Mouse (Mus musculus) myocyte (in vitro differentiated cells): ENCODE measurements around the gene Creb5.

Experiments used
- MAX ChIP-seq: IDR thresholded peaks from one replicate; pipeline ENCODE4 v1.6.1; 2011; ENCODE audit warnings: low read depth, mild to moderate bottlenecking, control low read depth
- MYOD1 ChIP-seq, 3 experiments: IDR thresholded peaks; one replicate each; pipeline ENCODE4 v1.6.1; 2011; ENCODE audit warnings: control low read depth in 2 of 3, low read depth in 2 of 3, mild to moderate bottlenecking in 2 of 3, moderate library complexity in 1 of 3; ENCODE audit not compliant: insufficient read length in 2 of 3, control insufficient read depth in 1 of 3
- POLR2A ChIP-seq: IDR thresholded peaks from one replicate; pipeline ENCODE4 v1.6.1; 2011; ENCODE audit warnings: low read depth, mild to moderate bottlenecking, control low read depth, moderate library complexity; ENCODE audit not compliant: insufficient read length
- TCF3 ChIP-seq: IDR thresholded peaks from one replicate; pipeline ENCODE4 v1.6.1; 2011; ENCODE audit warnings: low read depth, control low read depth; ENCODE audit not compliant: insufficient read length
- USF1 ChIP-seq: IDR thresholded peaks from one replicate; pipeline ENCODE4 v1.6.1; 2011; ENCODE audit warnings: low read depth, mild to moderate bottlenecking, control low read depth, moderate library complexity

GRCm38 (mm10) chr6:53691006-53691405 lies 403.9 kb downstream of the Creb5 start:
- TF ChIP-seq MAX (no peak), POLR2A (no peak), MYOD1 (IDR thresholded peaks at IDR 0.05; ENCODE audit: control insufficient read depth in 1 of 3, insufficient read length in 2 of 3, low read depth in 2 of 3) (no peak), USF1 (no peak), TCF3 (no peak)
